Mouse (Mus musculus) left cerebral cortex, adult 18-20 months (tissue): Measurements from ENCODE around the gene Ppp2ca. TPM values are rescaled to one million over a fixed set of nuclear protein-coding genes. Genes with fewer than 3 reads are reported as not detected.
"Not testable (repeated sequence)": the region's sequence is repeated elsewhere in the genome, so short reads cannot be mapped to it uniquely, and the experiment has no call there.

ENCODE experiments used
- DNase-seq, 2 experiments: peaks; one replicate each; pipeline ENCODE4 v3.0.0; 2021 to 2022; ENCODE audit warnings: low spot score in 2 of 2, mixed read lengths in 1 of 2
- total RNA-seq, 2 experiments: library from RNA; stranded (reverse); gene quantifications; 2 replicates each; pipeline ENCODE4 v1.2.3; 2021

Ppp2ca gene
- total RNA-seq, 2 experiments from 2014 or later: 120 to 124 TPM

- peak; percentile 34 to 47 for DNase-seq
These were observed 7.2 kb upstream of the Ppp2ca start for GRCm38 (mm10) chr11:52091261-52091660.

- DNase-seq: no peak
These were observed 3.9 kb upstream of the Ppp2ca start for GRCm38 (mm10) chr11:52094568-52094967.

- no peak for DNase-seq
These were observed 1.5 kb upstream of the Ppp2ca start for GRCm38 (mm10) chr11:52097016-52097415.

- DNase-seq: no peak
These were observed 885 bp upstream of the Ppp2ca start for GRCm38 (mm10) chr11:52097596-52097995.

- peak; percentile 46 to 67 for DNase-seq
These were observed 715 bp downstream of the Ppp2ca start for GRCm38 (mm10) chr11:52099031-52099761.

- DNase-seq: no peak
These were observed 1.3 kb downstream of the Ppp2ca start for GRCm38 (mm10) chr11:52099771-52100219.

GRCm38 (mm10) chr11:52102977-52103376 is 4.5 kb downstream of the Ppp2ca start:
- DNase-seq: no peak

GRCm38 (mm10) chr11:52105503-52105902 is 7.0 kb downstream of the Ppp2ca start:
- DNase-seq: no peak

GRCm38 (mm10) chr11:52106037-52106436 is 7.6 kb downstream of the Ppp2ca start:
- no peak for DNase-seq

- no peak for DNase-seq
These were observed 8.0 kb downstream of the Ppp2ca start for GRCm38 (mm10) chr11:52106438-52106837.

- DNase-seq: no peak
These were observed 10.3 kb downstream of the Ppp2ca start for GRCm38 (mm10) chr11:52108796-52109195.

- no peak for DNase-seq
These were observed 10.9 kb downstream of the Ppp2ca start for GRCm38 (mm10) chr11:52109421-52109820.

- DNase-seq: no peak
These were observed 17.0 kb downstream of the Ppp2ca start for GRCm38 (mm10) chr11:52115479-52115878.

GRCm38 (mm10) chr11:52116117-52116516 is 17.6 kb downstream of the Ppp2ca start:
- DNase-seq: not testable (repeated sequence)

- peak in 1 of 2 experiments; percentile 37 for DNase-seq
These were observed 18.7 kb downstream of the Ppp2ca start for GRCm38 (mm10) chr11:52117156-52117555.

GRCm38 (mm10) chr11:52120415-52120814 is 21.9 kb downstream of the Ppp2ca start:
- not testable (repeated sequence) for DNase-seq

- no peak for DNase-seq
These were observed 23.6 kb downstream of the Ppp2ca start for GRCm38 (mm10) chr11:52122045-52122444.

GRCm38 (mm10) chr11:52124468-52124867 is 26.0 kb downstream of the Ppp2ca start:
- DNase-seq: no peak

GRCm38 (mm10) chr11:52127169-52127568 is 28.7 kb downstream of the Ppp2ca start:
- DNase-seq: no peak

GRCm38 (mm10) chr11:52127760-52128159 is 29.3 kb downstream of the Ppp2ca start:
- no peak for DNase-seq

GRCm38 (mm10) chr11:52128316-52129061 is 30.0 kb downstream of the Ppp2ca start:
- peak; percentile 17 to 27 for DNase-seq

GRCm38 (mm10) chr11:52129171-52129570 is 30.7 kb downstream of the Ppp2ca start:
- peak in 1 of 2 experiments; percentile 25 for DNase-seq
